In genomic region chr16:96080524-96080923, GRCm38 (mm10) we compare ENCODE assay signal across 8 mouse cellular contexts. TPM values are rescaled to one million over a fixed set of nuclear protein-coding genes. Genes with fewer than 3 reads are reported as not detected.
DNase-seq lines count a peak whose midpoint lies in the region; ATAC-seq lines count a peak whose summit lies in the region.

No protein-coding gene starts in this region.

- ATAC-seq in liver, embryonic 11.5 days (replicated peaks; ENCODE audit: low FRiP score) = no peak
- no peak for ATAC-seq in intestine, embryonic 15.5 days
- ATAC-seq in neural tube, embryonic 13.5 days (ENCODE audit: low read depth) = no peak
- ATAC-seq in activated CD4-positive, CD25-positive, alpha-beta regulatory T cell, adult 4 months = no peak

- H3K27me3 ChIP-seq in liver, embryonic 11.5 days (replicated peaks; ENCODE audit: control insufficient read depth, insufficient read depth, low read length) = no peaks in the 10 kb centered on the region
- no peaks in the 10 kb centered on the region for H3K27me3 ChIP-seq in intestine, embryonic 15.5 days (replicated peaks)
- no peaks in the 10 kb centered on the region for H3K27me3 ChIP-seq in neural tube, embryonic 13.5 days

- peaks cover 17% of the 10 kb centered on the region; the same call in 1 of the 2 replicates for H3K36me3 ChIP-seq in liver, embryonic 11.5 days (ENCODE audit: control insufficient read depth, insufficient read depth, low read length)
- H3K36me3 ChIP-seq in intestine, embryonic 15.5 days = peaks cover 7% of the 10 kb centered on the region
- H3K36me3 ChIP-seq in neural tube, embryonic 13.5 days = peaks cover 36% of the 10 kb centered on the region

- peak; percentile 34 for DNase-seq in cerebellum, adult 9-11 months
- DNase-seq in cerebellum, postnatal 4 days (ENCODE audit: low spot score in 2 of 2) = no peak
- DNase-seq in liver, embryonic 11.5 days (ENCODE audit: low spot score) = no peak
- DNase-seq in liver = no peak
- no peak for DNase-seq in urinary bladder, postnatal 14 days (ENCODE audit: low spot score)

- no peak overlapping the region for H3K4me3 ChIP-seq in liver, embryonic 11.5 days (ENCODE audit: low read depth, low read length)
- no peak overlapping the region for H3K4me3 ChIP-seq in intestine, embryonic 15.5 days (replicated peaks)
- H3K4me3 ChIP-seq in neural tube, embryonic 13.5 days = peak overlapping the region; percentile 98

- H3K4me2 ChIP-seq in liver, embryonic 11.5 days = peak overlapping the region; percentile 63; the same call in 1 of the 2 replicates
- H3K4me2 ChIP-seq in intestine, embryonic 15.5 days (replicated peaks) = peak overlapping the region; percentile 61; the same call in 1 of the 2 replicates
- H3K4me2 ChIP-seq in neural tube, embryonic 13.5 days = peak overlapping the region; percentile 64

- no peak overlapping the region for H3K9ac ChIP-seq in liver, embryonic 11.5 days (ENCODE audit: low read depth, low read length)
- no peak overlapping the region for H3K9ac ChIP-seq in intestine, embryonic 15.5 days
- H3K9ac ChIP-seq in neural tube, embryonic 13.5 days = peak overlapping the region; percentile 99; the same call in 1 of the 2 replicates

- H3K27ac ChIP-seq in liver, embryonic 11.5 days (ENCODE audit: low read depth, low read length) = no peak overlapping the region
- no peak overlapping the region for H3K27ac ChIP-seq in intestine, embryonic 15.5 days
- no peak overlapping the region for H3K27ac ChIP-seq in neural tube, embryonic 13.5 days (replicated peaks)

- no peaks in the 10 kb centered on the region for H3K9me3 ChIP-seq in liver, embryonic 11.5 days (ENCODE audit: control insufficient read depth, low read length)
- no peaks in the 10 kb centered on the region for H3K9me3 ChIP-seq in intestine, embryonic 15.5 days
- no peaks in the 10 kb centered on the region for H3K9me3 ChIP-seq in neural tube, embryonic 13.5 days

- WGBS in liver, embryonic 11.5 days = 88% methylated on average over 7 of the region's 7 CpGs
- WGBS in intestine, embryonic 15.5 days = 82% methylated on average over 7 of the region's 7 CpGs
- WGBS in neural tube, embryonic 13.5 days = 88% methylated on average over 7 of the region's 7 CpGs

- H3K4me1 ChIP-seq in liver, embryonic 11.5 days (replicated peaks; ENCODE audit: control insufficient read depth, insufficient read depth, low read length) = peaks cover 11% of the 10 kb centered on the region; the same call in 1 of the 2 replicates
- H3K4me1 ChIP-seq in intestine, embryonic 15.5 days (replicated peaks) = peaks cover 16% of the 10 kb centered on the region
- peaks cover 38% of the 10 kb centered on the region for H3K4me1 ChIP-seq in neural tube, embryonic 13.5 days (replicated peaks)

RNA-seq across cellular contexts. Expression of gene Brwd1, which starts 1.8 kb away (rescaled TPM):
- polyA plus RNA-seq in liver, embryonic 11.5 days (2014; fragmentation: Nextera tagmentation; extraction: Ambion mirVana) = 46.3 and 52.0 TPM in 2 replicates
- 62.3 and 64.7 TPM in 2 replicates for polyA plus RNA-seq in intestine, embryonic 15.5 days (2015; fragmentation: Nextera tagmentation; extraction: Ambion mirVana)
- 249 and 258 TPM in 2 replicates for polyA plus RNA-seq in neural tube, embryonic 13.5 days (2015; fragmentation: Nextera tagmentation; extraction: Ambion mirVana)
- polyA plus RNA-seq in activated CD4-positive, CD25-positive, alpha-beta regulatory T cell, adult 4 months (2017; shearing (Covaris generic)) = 10 to 100 TPM; 31.3 to 31.5 TPM

RNA-seq across cellular contexts. Expression of gene Hmgn1, which starts 47.0 kb away (rescaled TPM):
- polyA plus RNA-seq in liver, embryonic 11.5 days (2014; fragmentation: Nextera tagmentation; extraction: Ambion mirVana) = 450 and 470 TPM in 2 replicates
- 489 and 623 TPM in 2 replicates for polyA plus RNA-seq in intestine, embryonic 15.5 days (2015; fragmentation: Nextera tagmentation; extraction: Ambion mirVana)
- 441 and 519 TPM in 2 replicates for polyA plus RNA-seq in neural tube, embryonic 13.5 days (2015; fragmentation: Nextera tagmentation; extraction: Ambion mirVana)
- 10 to 100 TPM; 89.9 to 90.5 TPM for polyA plus RNA-seq in activated CD4-positive, CD25-positive, alpha-beta regulatory T cell, adult 4 months (2017; shearing (Covaris generic))
